Mouse (Mus musculus): ENCODE results near the gene Sh3rf3. TPM values are rescaled to one million over a fixed set of nuclear protein-coding genes. Genes with fewer than 3 reads are reported as not detected.
A peak's percentile ranks its signal among the peaks of the same experiment; 100 is the strongest.

Gene Sh3rf3
- polyA plus RNA-seq, 1 experiment from 2014 or later: 0.89 TPM

DNA sequence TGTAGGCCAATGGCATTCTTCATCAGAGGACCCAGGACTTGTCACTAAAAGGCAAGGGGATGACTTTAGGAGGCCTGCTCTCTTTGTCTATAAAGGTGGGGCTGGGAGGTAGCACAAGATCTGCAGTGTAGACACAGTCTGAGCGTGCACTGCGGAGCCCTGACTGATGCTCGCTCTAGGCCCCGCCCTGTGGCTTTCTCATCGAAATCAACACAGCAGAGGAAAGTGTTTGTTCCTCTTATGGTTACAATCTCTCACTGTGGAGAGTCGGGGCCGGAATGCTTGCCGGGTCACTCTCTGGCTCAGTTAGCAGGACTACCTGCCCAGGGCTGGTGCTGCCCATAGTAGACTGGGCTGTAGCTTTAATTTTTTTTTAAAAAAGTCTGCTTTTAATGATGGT is 299.6 kb downstream of the Sh3rf3 start:
- Histone ChIP-seq H3K9me3 (ENCODE audit: low read length) (no peaks in the 10 kb centered on the region), H3K4me3 (ENCODE audit: low read length) (no peak overlapping the region), H3K4me2 (replicated peaks; ENCODE audit: low read depth, low read length) (no peak overlapping the region), H3K36me3 (ENCODE audit: insufficient read depth, low read length) (no peaks in the 10 kb centered on the region), H3K27ac (ENCODE audit: low read length) (no peak overlapping the region), H3K4me1 (ENCODE audit: insufficient read depth, low read length) (no peaks in the 10 kb centered on the region), H3K27me3 (ENCODE audit: insufficient read depth, low read length) (no peaks in the 10 kb centered on the region), H3K9ac (replicated peaks; ENCODE audit: low read length) (no peak overlapping the region)
- 88% methylated on average over 8 of the region's 8 CpGs for WGBS
- no peak for ATAC-seq (ENCODE audit: low FRiP score, low TSS enrichment)

DNA sequence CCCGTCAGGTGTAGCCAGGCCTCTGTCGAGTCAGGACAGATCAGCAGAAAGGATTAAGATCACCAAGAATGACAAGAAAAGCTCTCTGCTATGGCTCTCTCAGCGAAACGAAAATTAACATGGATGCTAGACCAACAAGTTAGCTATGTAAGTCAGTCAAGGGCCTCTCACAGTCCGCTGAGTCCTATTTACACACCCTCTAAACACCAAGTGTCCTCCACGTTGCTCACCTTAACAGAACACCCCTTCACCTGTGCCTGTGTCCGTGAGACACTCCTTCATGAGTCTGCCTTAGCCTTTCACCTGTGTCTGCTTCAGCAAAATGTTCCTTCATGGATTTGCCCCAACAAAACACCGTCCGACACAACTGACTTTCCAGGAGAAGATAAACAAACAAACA is 300.2 kb downstream of the Sh3rf3 start:
- Histone ChIP-seq H3K4me3 (ENCODE audit: low read length) (no peak overlapping the region), H3K9ac (replicated peaks; ENCODE audit: low read length) (no peak overlapping the region), H3K9me3 (ENCODE audit: low read length) (no peaks in the 10 kb centered on the region), H3K4me1 (ENCODE audit: insufficient read depth, low read length) (no peaks in the 10 kb centered on the region), H3K27ac (ENCODE audit: low read length) (no peak overlapping the region), H3K36me3 (ENCODE audit: insufficient read depth, low read length) (no peaks in the 10 kb centered on the region), H3K27me3 (ENCODE audit: insufficient read depth, low read length) (no peaks in the 10 kb centered on the region), H3K4me2 (replicated peaks; ENCODE audit: low read depth, low read length) (no peak overlapping the region)
- WGBS: 87% methylated on average over 9 of the region's 9 CpGs
- ATAC-seq (ENCODE audit: low FRiP score, low TSS enrichment): no peak

DNA sequence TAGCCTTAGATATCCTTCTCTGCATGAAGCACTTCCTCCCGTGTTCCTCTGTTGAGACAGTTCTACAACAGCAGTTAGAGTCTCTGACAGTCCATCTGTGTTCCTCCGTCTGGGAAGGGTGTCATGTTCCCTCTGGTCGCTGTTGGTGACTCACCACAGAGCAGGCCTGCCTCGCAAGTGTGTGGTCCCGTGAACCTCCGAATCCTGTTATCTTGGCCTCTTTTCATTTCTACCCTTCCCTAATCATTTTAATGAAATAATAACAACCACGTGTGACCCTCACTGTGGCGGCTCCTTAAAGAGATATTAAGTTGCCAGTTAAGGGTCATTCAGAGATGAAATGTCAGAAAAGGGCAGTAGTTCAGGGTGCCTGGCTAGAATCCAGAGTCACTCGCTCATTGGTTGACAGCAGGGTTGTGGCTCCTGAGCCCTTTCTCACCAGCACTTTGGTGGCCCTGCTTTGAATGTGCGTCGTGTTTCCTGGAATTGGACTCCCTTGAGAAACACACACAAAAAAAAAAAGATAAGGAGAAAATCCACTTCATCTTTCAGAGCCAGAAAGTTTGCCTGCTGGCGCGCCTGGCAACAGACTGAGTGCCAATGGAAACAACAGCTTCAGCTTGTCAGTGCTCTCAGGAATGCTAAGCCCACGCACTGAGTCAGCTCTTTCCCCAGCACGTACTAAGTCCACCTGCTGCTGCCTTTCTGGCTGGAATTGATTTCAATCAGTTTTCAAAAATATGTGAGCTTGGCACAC is 301.6 kb downstream of the Sh3rf3 start:
- 22% methylated on average over 15 of the region's 15 CpGs for WGBS
- Histone ChIP-seq H3K9ac (replicated peaks; ENCODE audit: low read length) (no peak overlapping the region), H3K27me3 (ENCODE audit: insufficient read depth, low read length) (no peaks in the 10 kb centered on the region), H3K4me1 (ENCODE audit: insufficient read depth, low read length) (no peaks in the 10 kb centered on the region), H3K4me3 (ENCODE audit: low read length) (no peak overlapping the region), H3K9me3 (ENCODE audit: low read length) (no peaks in the 10 kb centered on the region), H3K27ac (ENCODE audit: low read length) (no peak overlapping the region), H3K4me2 (replicated peaks; ENCODE audit: low read depth, low read length) (no peak overlapping the region), H3K36me3 (ENCODE audit: insufficient read depth, low read length) (no peaks in the 10 kb centered on the region)
- ATAC-seq (ENCODE audit: low FRiP score, low TSS enrichment): peak; percentile 60; the same call in 1 of the 2 replicates

DNA sequence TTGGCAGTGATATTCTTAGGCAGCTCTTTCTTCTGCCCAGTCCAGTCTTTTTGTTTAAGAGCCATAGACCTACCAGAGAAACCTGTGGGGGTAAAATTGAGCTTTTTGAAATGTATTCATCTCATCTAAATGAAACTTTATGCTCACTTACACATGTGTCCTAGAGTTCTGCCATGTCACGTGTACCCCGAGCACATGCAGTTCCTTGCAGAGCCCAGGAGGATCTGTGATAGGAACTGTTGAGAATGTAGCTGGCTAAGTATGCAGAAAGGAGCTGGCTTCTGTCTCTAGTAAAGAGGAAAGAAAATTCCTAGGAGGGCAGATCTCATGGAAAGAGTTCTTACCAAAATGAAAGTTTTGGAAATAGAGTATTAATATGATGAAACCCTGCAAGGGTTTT is 302.5 kb downstream of the Sh3rf3 start:
- 87% methylated on average over 2 of the region's 2 CpGs for WGBS
- Histone ChIP-seq H3K4me3 (ENCODE audit: low read length) (no peak overlapping the region), H3K27me3 (ENCODE audit: insufficient read depth, low read length) (no peaks in the 10 kb centered on the region), H3K36me3 (ENCODE audit: insufficient read depth, low read length) (no peaks in the 10 kb centered on the region), H3K27ac (ENCODE audit: low read length) (no peak overlapping the region), H3K9ac (replicated peaks; ENCODE audit: low read length) (no peak overlapping the region), H3K9me3 (ENCODE audit: low read length) (no peaks in the 10 kb centered on the region), H3K4me1 (ENCODE audit: insufficient read depth, low read length) (no peaks in the 10 kb centered on the region), H3K4me2 (replicated peaks; ENCODE audit: low read depth, low read length) (no peak overlapping the region)
- no peak for ATAC-seq (ENCODE audit: low FRiP score, low TSS enrichment)

DNA sequence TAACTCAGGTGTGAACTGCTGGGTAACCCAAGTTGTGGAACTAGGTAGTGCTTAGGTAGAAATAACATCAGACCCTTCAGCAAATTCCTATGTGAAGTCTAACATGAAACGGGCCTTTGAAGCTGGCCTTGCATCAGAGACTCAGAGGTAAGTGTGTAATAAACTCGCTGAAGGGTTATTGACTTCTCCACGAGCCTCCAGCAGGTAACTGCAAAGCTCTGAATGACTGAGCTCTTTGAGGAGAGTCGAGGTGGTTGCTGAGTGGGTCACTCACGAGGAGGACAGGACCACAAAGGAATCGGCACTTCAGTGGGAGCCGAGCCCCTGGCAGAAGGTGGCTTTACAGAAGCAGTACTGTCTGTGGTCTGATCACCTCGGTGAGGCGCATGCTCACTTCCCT is 303.2 kb downstream of the Sh3rf3 start:
- 58% methylated on average over 9 of the region's 9 CpGs for WGBS
- Histone ChIP-seq H3K9me3 (ENCODE audit: low read length) (no peaks in the 10 kb centered on the region), H3K27ac (ENCODE audit: low read length) (no peak overlapping the region)

DNA sequence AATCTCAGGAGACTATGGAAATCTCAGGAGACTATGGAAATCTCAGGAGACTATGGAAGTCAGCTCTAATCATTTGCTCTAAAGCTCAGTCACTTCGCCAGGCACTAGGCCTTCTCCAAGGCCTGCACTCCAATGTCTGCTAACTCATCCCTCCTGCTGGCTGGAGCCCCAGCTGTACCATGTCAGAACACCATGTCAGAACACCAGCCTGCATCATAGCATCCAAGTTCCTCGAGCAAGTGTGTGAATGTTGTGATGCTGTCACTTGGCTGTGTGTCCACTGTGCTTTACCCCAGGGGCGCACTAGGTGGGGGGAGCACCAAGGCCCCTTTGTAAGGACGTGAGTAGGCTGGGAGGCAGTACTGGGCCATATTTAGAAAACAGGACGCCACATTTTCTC is 304.4 kb downstream of the Sh3rf3 start:
- ATAC-seq (ENCODE audit: low FRiP score, low TSS enrichment): no peak

More for the DNA sequence above, 303.2 kb downstream of the Sh3rf3 start:
- Histone ChIP-seq H3K36me3 (ENCODE audit: insufficient read depth, low read length) (no peaks in the 10 kb centered on the region), H3K9ac (replicated peaks; ENCODE audit: low read length) (no peak overlapping the region), H3K4me1 (ENCODE audit: insufficient read depth, low read length) (no peaks in the 10 kb centered on the region), H3K27me3 (ENCODE audit: insufficient read depth, low read length) (no peaks in the 10 kb centered on the region), H3K4me3 (ENCODE audit: low read length) (no peak overlapping the region), H3K4me2 (replicated peaks; ENCODE audit: low read depth, low read length) (no peak overlapping the region)
- no peak for ATAC-seq (ENCODE audit: low FRiP score, low TSS enrichment)

DNA sequence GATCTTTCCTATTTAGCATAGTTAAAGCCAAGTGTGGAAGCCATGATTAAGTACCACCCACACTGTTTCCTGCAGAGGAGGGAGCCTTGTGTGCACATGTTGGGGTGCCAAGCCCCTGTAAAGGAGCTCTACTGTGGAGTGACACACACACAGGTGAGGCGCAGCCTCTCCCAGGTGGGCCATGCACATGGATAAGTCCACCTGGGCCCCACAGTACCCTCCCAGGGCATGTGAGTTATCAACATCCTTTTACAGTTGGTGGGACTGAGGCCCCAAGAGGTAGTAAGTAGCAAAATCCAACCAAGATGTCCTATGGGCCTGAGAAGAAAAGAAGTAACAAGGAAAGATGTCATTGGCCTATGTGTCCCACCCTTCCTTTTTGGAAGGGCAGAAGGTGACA is 305.8 kb downstream of the Sh3rf3 start:
- Histone ChIP-seq H3K9me3 (ENCODE audit: low read length) (no peaks in the 10 kb centered on the region), H3K27me3 (ENCODE audit: insufficient read depth, low read length) (no peaks in the 10 kb centered on the region), H3K36me3 (ENCODE audit: insufficient read depth, low read length) (no peaks in the 10 kb centered on the region), H3K9ac (replicated peaks; ENCODE audit: low read length) (no peak overlapping the region), H3K4me3 (ENCODE audit: low read length) (no peak overlapping the region), H3K4me2 (replicated peaks; ENCODE audit: low read depth, low read length) (no peak overlapping the region), H3K27ac (ENCODE audit: low read length) (no peak overlapping the region), H3K4me1 (ENCODE audit: insufficient read depth, low read length) (no peaks in the 10 kb centered on the region)
- ATAC-seq (ENCODE audit: low FRiP score, low TSS enrichment): no peak
- WGBS: 96% methylated on average over 1 of the region's 1 CpGs

More for the DNA sequence above, 304.4 kb downstream of the Sh3rf3 start:
- H3K36me3 ChIP-seq (ENCODE audit: insufficient read depth, low read length): no peaks in the 10 kb centered on the region
- H3K9ac ChIP-seq (replicated peaks; ENCODE audit: low read length): no peak overlapping the region
- WGBS: 75% methylated on average over 5 of the region's 5 CpGs
- no peaks in the 10 kb centered on the region for H3K27me3 ChIP-seq (ENCODE audit: insufficient read depth, low read length)
- no peak overlapping the region for H3K27ac ChIP-seq (ENCODE audit: low read length)
- H3K4me2 ChIP-seq (replicated peaks; ENCODE audit: low read depth, low read length): no peak overlapping the region
- no peak overlapping the region for H3K4me3 ChIP-seq (ENCODE audit: low read length)
- no peaks in the 10 kb centered on the region for H3K9me3 ChIP-seq (ENCODE audit: low read length)
- no peaks in the 10 kb centered on the region for H3K4me1 ChIP-seq (ENCODE audit: insufficient read depth, low read length)

DNA sequence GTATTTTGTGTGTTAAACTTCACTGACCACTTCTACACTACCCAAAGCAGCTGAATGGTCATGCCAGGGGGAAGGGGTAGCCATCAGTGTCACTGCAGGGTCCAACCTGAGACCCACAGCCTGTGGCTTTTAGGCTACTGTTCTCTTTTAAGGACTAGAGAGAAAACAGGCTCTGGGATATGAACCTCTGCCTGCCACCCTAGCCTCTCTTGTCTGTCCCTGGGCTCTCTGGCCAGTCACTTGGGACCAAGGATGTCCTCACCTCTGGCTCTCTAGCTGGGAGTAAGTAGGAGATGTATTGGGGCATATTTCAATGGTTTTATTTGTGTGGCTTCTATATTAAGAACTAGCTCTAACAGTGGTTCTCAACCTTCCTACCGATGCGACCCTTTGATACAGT is 306.7 kb downstream of the Sh3rf3 start:
- Histone ChIP-seq H3K9me3 (ENCODE audit: low read length) (no peaks in the 10 kb centered on the region), H3K27ac (ENCODE audit: low read length) (no peak overlapping the region), H3K27me3 (ENCODE audit: insufficient read depth, low read length) (no peaks in the 10 kb centered on the region), H3K9ac (replicated peaks; ENCODE audit: low read length) (no peak overlapping the region), H3K4me3 (ENCODE audit: low read length) (no peak overlapping the region), H3K4me1 (ENCODE audit: insufficient read depth, low read length) (no peaks in the 10 kb centered on the region), H3K4me2 (replicated peaks; ENCODE audit: low read depth, low read length) (no peak overlapping the region), H3K36me3 (ENCODE audit: insufficient read depth, low read length) (no peaks in the 10 kb centered on the region)
- ATAC-seq (ENCODE audit: low FRiP score, low TSS enrichment): no peak
- WGBS: 87% methylated on average over 2 of the region's 2 CpGs

DNA sequence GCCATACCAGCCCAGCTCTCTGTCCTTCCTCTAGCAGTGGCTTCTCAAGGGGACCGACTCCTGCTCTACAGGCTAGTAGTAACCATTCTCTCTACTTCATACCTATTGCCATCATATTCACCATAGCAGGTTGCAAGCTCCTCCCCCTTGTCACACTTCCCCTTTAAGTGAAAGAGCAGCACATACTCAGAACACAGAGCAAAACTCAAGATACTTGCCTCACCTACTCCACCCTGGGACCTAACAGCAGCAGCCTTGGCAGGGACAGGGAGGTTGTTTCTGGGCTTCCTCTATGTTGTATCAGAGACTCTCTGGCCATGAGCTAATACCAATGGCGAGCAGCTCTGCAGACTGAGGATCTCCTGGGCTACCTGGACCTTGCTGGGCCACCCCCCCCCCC is 312.3 kb downstream of the Sh3rf3 start:
- Histone ChIP-seq H3K9me3 (ENCODE audit: low read length) (no peaks in the 10 kb centered on the region), H3K36me3 (ENCODE audit: insufficient read depth, low read length) (no peaks in the 10 kb centered on the region), H3K4me1 (ENCODE audit: insufficient read depth, low read length) (no peaks in the 10 kb centered on the region), H3K4me3 (ENCODE audit: low read length) (no peak overlapping the region), H3K4me2 (replicated peaks; ENCODE audit: low read depth, low read length) (no peak overlapping the region), H3K27me3 (ENCODE audit: insufficient read depth, low read length) (no peaks in the 10 kb centered on the region), H3K27ac (ENCODE audit: low read length) (no peak overlapping the region), H3K9ac (replicated peaks; ENCODE audit: low read length) (no peak overlapping the region)
- 92% methylated on average over 2 of the region's 2 CpGs for WGBS
- no peak for ATAC-seq (ENCODE audit: low FRiP score, low TSS enrichment)

DNA sequence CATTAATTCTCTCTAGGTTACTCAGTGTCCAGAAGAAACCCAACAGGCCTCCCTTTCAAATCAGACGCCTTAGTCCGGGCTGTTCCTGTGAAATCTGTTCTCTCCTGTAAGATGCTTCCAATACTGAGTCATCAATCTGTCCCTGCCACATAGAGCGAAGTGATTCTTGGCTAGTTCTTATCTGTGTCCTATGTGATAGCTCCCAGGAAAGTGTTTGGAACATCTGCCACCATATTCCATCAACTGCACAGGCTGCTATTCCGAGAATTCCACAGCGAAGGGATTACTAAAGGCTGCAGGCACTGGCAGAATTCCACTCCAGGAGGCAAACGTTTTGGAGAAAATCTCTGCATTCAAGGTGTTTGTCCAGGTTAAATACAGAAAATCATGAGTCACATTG is 314.5 kb downstream of the Sh3rf3 start:
- Histone ChIP-seq H3K4me1 (ENCODE audit: insufficient read depth, low read length) (peaks cover 4% of the 10 kb centered on the region), H3K36me3 (ENCODE audit: insufficient read depth, low read length) (no peaks in the 10 kb centered on the region), H3K4me2 (replicated peaks; ENCODE audit: low read depth, low read length) (no peak overlapping the region), H3K27ac (ENCODE audit: low read length) (no peak overlapping the region), H3K9ac (replicated peaks; ENCODE audit: low read length) (no peak overlapping the region), H3K27me3 (ENCODE audit: insufficient read depth, low read length) (no peaks in the 10 kb centered on the region), H3K9me3 (ENCODE audit: low read length) (no peaks in the 10 kb centered on the region), H3K4me3 (ENCODE audit: low read length) (no peak overlapping the region)
- ATAC-seq (ENCODE audit: low FRiP score, low TSS enrichment): no peak
- WGBS: 80% methylated on average over 6 of the region's 6 CpGs

All from kidney, embryonic 16.5 days (tissue).